22 mouse cellular contexts compared by ENCODE assay signal in the genomic region with DNA sequence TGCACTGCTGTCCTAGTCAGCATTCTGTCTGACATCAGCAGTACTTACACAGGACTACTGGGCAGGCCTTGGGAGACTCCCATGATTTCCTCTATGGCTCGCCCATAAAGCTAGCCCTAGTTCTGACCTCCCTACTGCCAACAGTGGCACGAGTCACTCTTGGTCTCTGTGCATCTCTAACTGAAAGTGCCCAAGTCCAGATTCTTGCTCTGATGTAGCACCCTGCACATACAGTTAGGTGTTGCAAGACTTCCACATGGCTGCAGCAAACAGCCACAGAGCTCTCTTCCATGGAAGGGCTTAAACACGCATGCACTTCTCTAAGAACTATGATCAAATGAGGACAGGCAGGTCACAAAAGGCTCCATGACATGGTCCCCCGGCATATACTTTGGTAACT.
"Had no signal": no experiment of that assay in that cellular context is flagged by ENCODE, and none has a peak within 500 bp of the region (broad histone marks: within the 10 kb centered on the region; RNA-seq: fewer than 3 reads in every experiment).

No protein-coding gene starts in this region.

- H3K4me3 ChIP-seq: heart, adult 2 months; heart, embryonic 13.5 days; heart, embryonic 15.5 days; limb, embryonic 13.5 days; limb, embryonic 15.5 days; liver, embryonic 12.5 days had no signal

- H3K9ac ChIP-seq: forebrain, postnatal 0 days; heart, embryonic 13.5 days; heart, embryonic 15.5 days; limb, embryonic 13.5 days; limb, embryonic 15.5 days; liver, embryonic 12.5 days; liver, embryonic 14.5 days had no signal

- ATAC-seq: forebrain, postnatal 0 days; hindbrain, embryonic 16.5 days; intestine, postnatal 0 days; liver, embryonic 12.5 days had no signal

- H3K27me3 ChIP-seq: heart, embryonic 13.5 days; heart, embryonic 15.5 days; limb, embryonic 13.5 days; limb, embryonic 15.5 days; liver, embryonic 12.5 days had no signal

- H3K9me3 ChIP-seq: heart, embryonic 13.5 days; heart, embryonic 15.5 days; limb, embryonic 13.5 days; limb, embryonic 15.5 days; liver, embryonic 12.5 days had no signal

- H3K4me2 ChIP-seq: heart, embryonic 11.5 days; heart, embryonic 13.5 days; heart, embryonic 15.5 days; limb, embryonic 13.5 days; limb, embryonic 15.5 days; liver, embryonic 12.5 days had no signal

- DNase-seq: forebrain, postnatal 0 days; gastrocnemius, postnatal 10 days; gastrocnemius, postnatal 25 days; heart, adult 11 months; heart, adult 2 months; heart, postnatal 14 days; heart, postnatal 36 days; kidney, adult 18-20 months; kidney, adult 8-10 months; kidney, postnatal 10 days; kidney, postnatal 25 days; kidney, postnatal 4 days; left cerebral cortex, postnatal 4 days had no signal

- H3K27ac ChIP-seq: heart, adult 2 months; heart, embryonic 13.5 days; heart, embryonic 15.5 days; limb, embryonic 13.5 days; limb, embryonic 15.5 days; liver, embryonic 12.5 days; liver, embryonic 14.5 days had no signal
